12 mouse cellular contexts compared by ENCODE assay signal in genomic region chr19:6936299-6936698, GRCm38 (mm10). TPM values are rescaled to one million over a fixed set of nuclear protein-coding genes. Genes with fewer than 3 reads are reported as not detected.
DNase-seq lines count a peak whose midpoint lies in the region; ATAC-seq and TF ChIP-seq lines count a peak whose summit lies in the region.
"Had no signal": no experiment of that assay in that cellular context is flagged by ENCODE, and none has a peak within 500 bp of the region (broad histone marks: within the 10 kb centered on the region; RNA-seq: fewer than 3 reads in every experiment).

No protein-coding gene starts in this region.

- H3K4me2 ChIP-seq in forebrain, embryonic 15.5 days (replicated peaks), result no peak overlapping the region
- H3K4me2 ChIP-seq: forebrain, embryonic 12.5 days; heart, embryonic 15.5 days; limb, embryonic 15.5 days had no signal

- no peaks in the 10 kb centered on the region for H3K9me3 ChIP-seq in forebrain, embryonic 15.5 days
- H3K9me3 ChIP-seq: forebrain, embryonic 12.5 days; heart, embryonic 15.5 days; limb, embryonic 15.5 days had no signal

- H3K36me3 ChIP-seq in kidney, adult 2 months (ENCODE audit: control insufficient read depth, insufficient read depth, low read length), result no peaks in the 10 kb centered on the region
- no peaks in the 10 kb centered on the region for H3K36me3 ChIP-seq in forebrain, embryonic 15.5 days
- H3K36me3 ChIP-seq: forebrain, embryonic 12.5 days; heart, embryonic 15.5 days; limb, embryonic 15.5 days had no signal

- H3K9ac ChIP-seq in forebrain, embryonic 15.5 days (replicated peaks), result no peak overlapping the region
- H3K9ac ChIP-seq: forebrain, embryonic 12.5 days; heart, embryonic 15.5 days; limb, embryonic 15.5 days had no signal

- no peak for DNase-seq in kidney, adult 2 months
- DNase-seq in kidney, postnatal 10 days, result no peak
- peak; percentile 66 for DNase-seq in thymus, postnatal 14 days
- no peak for DNase-seq in thymus, adult 18-20 months
- no peak for DNase-seq in neural tube, embryonic 10.5 days (ENCODE audit: extremely low spot score, low spot score)
- DNase-seq: kidney, postnatal 14 days had no signal

- H3K27me3 ChIP-seq in kidney, adult 2 months (replicated peaks; ENCODE audit: control insufficient read depth, insufficient read depth, low read length), result no peaks in the 10 kb centered on the region
- peaks cover 51% of the 10 kb centered on the region for H3K27me3 ChIP-seq in forebrain, embryonic 15.5 days

- peaks cover 14% of the 10 kb centered on the region; the same call in 1 of the 2 replicates for H3K4me1 ChIP-seq in kidney, adult 2 months (ENCODE audit: control insufficient read depth, insufficient read depth, low read length)
- peaks cover 46% of the 10 kb centered on the region for H3K4me1 ChIP-seq in forebrain, embryonic 15.5 days

- ATAC-seq in common myeloid progenitor, adult 5-6 weeks (replicated peaks; ENCODE audit: low read depth, poor library complexity, severe bottlenecking), result 0 out of 2 replicates have a peak, but pooled peaks have one; percentile 33
- ATAC-seq in forebrain, embryonic 15.5 days (replicated peaks), result no peak

- no peak overlapping the region for H3K27ac ChIP-seq in kidney, adult 2 months (ENCODE audit: insufficient read depth, low read depth, low read length)
- H3K27ac ChIP-seq in forebrain, embryonic 15.5 days (replicated peaks), result no peak overlapping the region
- H3K27ac ChIP-seq: forebrain, embryonic 12.5 days; heart, embryonic 15.5 days; limb, embryonic 15.5 days had no signal

- H3K4me3 ChIP-seq in kidney, adult 2 months (ENCODE audit: insufficient read depth, low read depth, low read length), result no peak overlapping the region
- H3K4me3 ChIP-seq in forebrain, embryonic 15.5 days, result no peak overlapping the region
- H3K4me3 ChIP-seq: forebrain, embryonic 12.5 days; heart, embryonic 15.5 days; limb, embryonic 15.5 days; myocyte had no signal

- WGBS in kidney, adult 2 months, result 27% methylated on average over 3 of the region's 3 CpGs
- WGBS in forebrain, embryonic 15.5 days, result 24% methylated on average over 3 of the region's 3 CpGs

- no peak for TF ChIP-seq POLR2A in kidney, adult 2 months (IDR thresholded peaks at IDR 0.05; ENCODE audit: low read depth, low read length)

- peak; percentile 49 for TF ChIP-seq CTCF in kidney, adult 2 months (conservative IDR thresholded peaks at IDR 0.05; ENCODE audit: insufficient read depth, insufficient read length, low read depth, low read length)

RNA-seq across cellular contexts. Expression of gene Kcnk4, which starts 2.0 kb away (rescaled TPM):
- 0.07 and 0.08 TPM in 2 replicates for polyA plus RNA-seq in kidney, adult 2 months (2012; rRNA removed)
- total RNA-seq in common myeloid progenitor, adult 5-6 weeks (2017), result not detected in 2 replicates
- 1.4 and 1.8 TPM in 2 replicates for polyA plus RNA-seq in forebrain, embryonic 15.5 days (2015; fragmentation: Nextera tagmentation; extraction: Ambion mirVana)
- polyA plus RNA-seq: forebrain, embryonic 12.5 days had no signal

RNA-seq across cellular contexts. Expression of gene Bad, which starts 5.4 kb away (rescaled TPM):
- polyA plus RNA-seq in kidney, adult 2 months (2012; rRNA removed), result 75.4 and 83.1 TPM in 2 replicates
- total RNA-seq in common myeloid progenitor, adult 5-6 weeks (2017), result 36.4 and 72.3 TPM in 2 replicates
- polyA plus RNA-seq in forebrain, embryonic 15.5 days (2015; fragmentation: Nextera tagmentation; extraction: Ambion mirVana), result 83.7 and 83.8 TPM in 2 replicates

RNA-seq across cellular contexts. Expression of gene Gpr137, which starts 6.0 kb away (rescaled TPM):
- polyA plus RNA-seq in kidney, adult 2 months (2012; rRNA removed), result 78.4 and 91.7 TPM in 2 replicates
- total RNA-seq in common myeloid progenitor, adult 5-6 weeks (2017), result 13.0 and 13.1 TPM in 2 replicates
- 48.0 and 48.2 TPM in 2 replicates for polyA plus RNA-seq in forebrain, embryonic 15.5 days (2015; fragmentation: Nextera tagmentation; extraction: Ambion mirVana)

RNA-seq across cellular contexts. Expression of gene Catsperz, which starts 11.1 kb away (rescaled TPM):
- 0.44 and 0.99 TPM in 2 replicates for polyA plus RNA-seq in kidney, adult 2 months (2012; rRNA removed)
- total RNA-seq in common myeloid progenitor, adult 5-6 weeks (2017), result not detected in 2 replicates
- polyA plus RNA-seq in forebrain, embryonic 15.5 days (2015; fragmentation: Nextera tagmentation; extraction: Ambion mirVana), result 0.85 and 0.96 TPM in 2 replicates

RNA-seq across cellular contexts. Expression of gene Esrra, which starts 14.7 kb away (rescaled TPM):
- polyA plus RNA-seq in kidney, adult 2 months (2012; rRNA removed), result 134 and 155 TPM in 2 replicates
- 17.9 and 18.2 TPM in 2 replicates for total RNA-seq in common myeloid progenitor, adult 5-6 weeks (2017)
- polyA plus RNA-seq in forebrain, embryonic 15.5 days (2015; fragmentation: Nextera tagmentation; extraction: Ambion mirVana), result 20.3 and 21.2 TPM in 2 replicates
